Mouse (Mus musculus) inflammation-experienced regulatory T-cells (primary cell): ENCODE measurements around the gene BC030867. TPM values are rescaled to one million over a fixed set of nuclear protein-coding genes. Genes with fewer than 3 reads are reported as not detected.

Source experiments
- polyA plus RNA-seq, 2 experiments: library from polyadenylated mRNA; unstranded; fragments of 100-300 nt; shearing (Covaris generic); gene quantifications; one replicate each; pipeline ENCODE4 v1.2.1; 2017

BC030867 gene
- 1 to 10 TPM in 1 of 2 experiments, under 1 TPM in 1; 0.36 to 1.0 TPM for polyA plus RNA-seq

DNA sequence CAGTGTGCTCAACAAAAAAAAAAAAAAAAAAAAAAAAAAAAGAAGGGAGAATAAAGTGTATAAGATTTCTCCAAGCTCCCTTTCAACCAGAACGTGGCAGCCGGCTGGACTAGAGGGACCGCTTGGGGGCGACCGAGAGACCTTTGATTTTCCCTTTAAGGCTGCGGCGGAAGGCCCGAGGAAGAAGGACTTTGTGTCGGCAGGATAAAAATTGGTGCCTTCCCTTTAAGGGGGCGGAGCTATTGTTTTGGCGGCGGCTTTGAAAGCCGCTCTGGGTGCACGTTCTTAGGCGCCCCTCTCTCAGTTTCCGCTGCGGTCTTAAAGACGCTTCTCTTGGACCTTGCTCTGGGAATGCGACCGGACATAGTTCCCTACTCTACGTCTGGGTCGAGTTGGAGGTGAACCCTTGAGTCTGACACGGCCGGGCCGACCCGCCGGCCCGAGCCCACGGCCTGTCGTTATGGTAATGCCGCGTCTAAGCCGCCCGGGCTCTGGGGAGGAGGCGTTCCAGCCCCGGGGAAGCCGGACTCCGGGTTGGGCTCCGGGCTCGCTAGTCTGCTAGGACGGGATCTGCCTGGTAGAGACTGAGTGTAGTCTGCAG lies at the start of gene BC030867:
Gene BC030867 (plus strand): TSS at position 253 of the 601 bp plus-strand sequence.

DNA sequence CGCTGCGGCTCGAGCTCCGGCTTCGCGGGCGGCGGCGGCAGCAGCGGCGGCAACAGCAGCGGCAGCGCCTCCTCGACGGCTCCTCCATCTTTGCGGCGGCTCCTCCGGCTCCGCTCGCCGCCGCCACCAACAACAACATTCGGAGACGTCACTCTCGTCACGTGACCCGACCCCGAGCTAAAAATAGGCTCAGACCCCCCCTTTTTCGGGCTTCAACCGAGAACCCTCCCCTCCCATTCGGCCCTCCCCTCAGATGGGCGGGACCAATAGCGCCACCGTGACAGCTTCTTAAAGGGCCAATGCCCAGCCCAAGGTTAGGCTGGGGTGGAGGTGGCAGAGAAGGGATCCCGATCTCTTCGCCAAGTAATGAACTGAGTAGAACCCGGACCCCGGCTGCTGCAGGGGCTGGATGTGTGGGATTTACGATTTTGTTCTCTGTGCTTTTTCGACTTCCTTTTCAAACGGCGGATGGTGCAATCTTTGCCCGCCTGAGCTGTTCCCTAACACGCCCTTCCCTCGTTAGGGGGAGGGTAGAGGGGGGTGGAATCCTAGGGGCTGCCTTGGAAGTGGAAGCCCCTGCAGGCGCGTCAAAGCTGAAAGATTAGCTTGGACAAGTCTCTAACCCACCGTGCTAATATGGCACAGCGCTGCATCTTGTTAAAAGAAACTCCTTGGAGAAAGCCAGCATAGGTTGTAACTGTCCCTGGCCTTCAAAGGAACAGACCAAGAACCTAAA lies 18.5 kb upstream of the BC030867 start, which contains the start of gene Hdac5:
Gene Hdac5 (minus strand): TSS at position 161 of the 736 bp plus-strand sequence.

DNA sequence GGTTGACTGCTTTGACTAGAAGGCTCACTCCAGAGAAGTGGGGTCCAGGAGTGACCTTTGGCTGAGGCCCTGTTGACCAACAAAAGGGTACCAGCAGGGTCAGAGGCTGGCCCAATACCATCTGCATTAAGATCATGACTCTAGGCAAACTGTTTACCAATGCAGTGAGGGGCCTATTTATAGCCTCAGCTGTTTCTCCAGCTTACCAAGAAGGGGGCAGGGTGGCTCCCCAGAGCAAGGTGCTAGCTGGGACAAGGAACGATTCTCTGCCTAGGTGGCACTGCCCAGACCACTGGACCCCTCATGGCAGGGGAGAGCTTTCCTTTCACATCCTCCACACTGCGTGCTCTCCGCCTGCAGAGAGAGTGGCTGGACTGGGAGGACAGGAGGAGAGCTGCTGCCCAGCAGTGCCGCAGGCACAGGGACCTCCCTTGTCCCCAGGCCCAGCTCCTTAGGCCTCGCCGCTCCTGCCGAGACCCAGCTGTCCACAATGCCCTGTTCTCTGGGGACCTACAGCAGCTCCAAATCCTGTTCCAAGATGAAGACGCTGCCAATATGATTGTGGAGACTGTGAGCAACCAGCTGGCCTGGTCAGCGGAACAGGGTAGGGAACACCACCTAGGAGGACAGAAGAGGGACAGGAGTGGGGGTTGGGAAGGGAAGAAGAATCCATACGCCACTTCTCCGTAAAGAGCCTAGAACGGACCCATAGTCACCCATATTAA lies 20.0 kb downstream of the BC030867 start, which contains the start of gene Asb16:
Gene Asb16 (plus strand): TSS at position 224 of the 725 bp plus-strand sequence.

DNA sequence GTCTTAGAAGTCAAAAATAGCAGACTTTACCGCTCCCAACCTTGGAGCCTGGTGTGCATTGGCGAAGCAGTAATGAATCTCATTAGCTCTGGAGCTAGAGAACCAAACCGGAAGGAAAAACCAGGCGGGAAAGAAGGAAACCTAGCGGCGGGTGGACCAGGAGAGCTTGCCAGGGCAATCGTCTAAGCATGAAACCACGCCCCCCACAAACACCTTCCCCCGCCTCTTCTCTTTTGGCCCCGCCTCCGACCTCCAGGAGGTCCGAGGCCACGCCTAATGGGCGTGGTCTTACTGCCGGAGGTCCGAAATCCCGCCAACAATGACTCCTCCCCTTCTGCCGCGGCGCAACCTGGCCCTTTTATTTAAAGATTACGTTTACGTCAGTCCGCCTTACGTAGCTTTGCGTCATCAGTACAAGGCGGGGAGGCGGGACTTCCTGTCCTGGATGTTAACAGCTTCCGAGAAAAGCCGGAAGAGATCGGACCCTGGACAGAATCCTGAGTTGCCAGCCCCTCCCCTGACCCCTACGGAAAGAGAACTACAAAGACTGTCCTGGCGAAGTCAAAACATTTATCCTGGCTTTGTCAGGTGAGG lies 35.9 kb downstream of the BC030867 start, which contains the start of gene Tmub2:
Gene Tmub2 (plus strand): TSS at position 431 of the 594 bp plus-strand sequence.

DNA sequence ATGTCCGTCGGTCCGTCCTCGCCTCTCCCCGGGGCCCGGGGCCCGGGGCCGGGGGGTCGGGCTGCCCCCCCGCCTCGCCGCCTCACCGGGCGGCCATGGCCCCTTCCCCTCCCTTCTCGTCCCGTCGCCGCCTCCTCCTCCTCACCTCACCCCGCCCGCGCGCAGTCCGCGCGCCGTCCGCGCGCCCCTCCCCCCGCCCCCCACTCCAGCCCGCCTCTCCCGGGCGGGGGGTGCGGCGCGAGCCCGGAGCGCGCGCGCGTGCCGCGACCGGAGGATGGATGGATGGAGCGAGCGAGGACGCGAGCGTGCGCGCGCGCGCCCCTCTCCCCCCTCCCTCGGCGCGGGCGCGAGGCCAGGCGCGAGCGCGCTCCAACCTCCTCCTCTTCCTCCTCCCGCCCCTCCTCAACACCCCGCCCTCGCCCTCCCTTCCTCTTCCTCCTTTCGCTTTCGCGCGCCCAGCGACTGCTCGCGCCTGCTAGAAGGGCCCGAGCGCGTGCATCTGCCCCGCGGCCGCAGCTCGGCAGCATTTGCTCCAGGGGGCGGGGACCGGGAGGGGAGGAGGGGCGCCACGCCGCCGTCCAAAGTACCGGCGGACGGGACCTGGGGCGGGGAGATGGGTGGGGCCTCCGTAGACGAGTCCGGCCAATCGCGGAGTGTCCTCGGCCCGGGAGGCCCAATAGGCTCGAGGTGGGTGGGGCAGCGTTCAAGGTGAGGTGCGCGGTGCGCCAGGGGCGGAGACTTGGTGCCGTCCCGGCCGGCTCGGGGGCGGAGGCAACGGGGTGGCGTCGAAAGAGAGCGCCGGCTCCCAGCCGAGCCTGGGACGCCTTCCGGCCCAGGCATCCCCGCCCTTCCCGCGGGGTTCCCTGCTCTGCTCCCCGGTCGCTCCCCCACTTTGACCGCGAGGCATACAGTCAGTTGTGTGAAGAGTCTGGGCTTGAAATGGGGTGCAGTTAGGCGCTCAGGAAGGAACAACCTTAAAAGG lies 48.1 kb downstream of the BC030867 start, which contains the start of gene Atxn7l3:
Gene Atxn7l3 (minus strand): TSS at position 141 of the 982 bp plus-strand sequence.

Other genes starting within 250 kb of the BC030867 start
- gene Mpp3, start 220.4 kb upstream of the BC030867 start, polyA plus RNA-seq = under 1 TPM in 1 of 2 experiments, not detected in 1; 0.73 TPM
- gene Cd300lg, start 207.4 kb upstream of the BC030867 start, polyA plus RNA-seq = under 1 TPM in 1 of 2 experiments, not detected in 1; 0.93 TPM
- 1 to 10 TPM; 3.1 to 4.8 TPM for gene Mpp2, start 160.4 kb upstream of the BC030867 start, polyA plus RNA-seq
- not detected for gene Ppy, start 147.6 kb upstream of the BC030867 start, polyA plus RNA-seq
- gene Pyy, start 141.1 kb upstream of the BC030867 start, polyA plus RNA-seq = not detected
- under 1 TPM in 1 of 2 experiments, not detected in 1; 0.89 TPM for gene Nags, start 103.4 kb upstream of the BC030867 start, polyA plus RNA-seq
- gene Tmem101, start 92.5 kb upstream of the BC030867 start, polyA plus RNA-seq = 10 to 100 TPM in 1 of 2 experiments, 1 to 10 TPM in 1; 7.5 to 12.3 TPM
- gene Lsm12, start 63.6 kb upstream of the BC030867 start, polyA plus RNA-seq = 10 to 100 TPM; 47.6 to 52.8 TPM
- 10 to 100 TPM; 37.7 to 48.2 TPM for gene G6pc3, start 59.3 kb upstream of the BC030867 start, polyA plus RNA-seq
- 10 to 100 TPM; 21.2 to 52.7 TPM for gene Hdac5, start 18.7 kb upstream of the BC030867 start, polyA plus RNA-seq
- gene Asb16, start 19.9 kb downstream of the BC030867 start, polyA plus RNA-seq = not detected
- 10 to 100 TPM; 58.4 to 59.3 TPM for gene Tmub2, start 36.0 kb downstream of the BC030867 start, polyA plus RNA-seq
- 10 to 100 TPM; 14.7 to 17.3 TPM for gene Atxn7l3, start 47.7 kb downstream of the BC030867 start, polyA plus RNA-seq
- gene Ubtf, start 70.9 kb downstream of the BC030867 start, polyA plus RNA-seq = 100 to 1,000 TPM; 122 to 151 TPM
- under 1 TPM in 1 of 2 experiments, not detected in 1; 0.13 TPM for gene Slc4a1, start 117.3 kb downstream of the BC030867 start, polyA plus RNA-seq
- 10 to 100 TPM; 15.9 to 27.0 TPM for gene Rundc3a, start 144.5 kb downstream of the BC030867 start, polyA plus RNA-seq
- 10 to 100 TPM; 72.9 to 85.5 TPM for gene Slc25a39, start 159.1 kb downstream of the BC030867 start, polyA plus RNA-seq
- 10 to 100 TPM; 43.3 to 59.5 TPM for gene Grn, start 181.4 kb downstream of the BC030867 start, polyA plus RNA-seq
- gene Fam171a2, start 198.8 kb downstream of the BC030867 start, polyA plus RNA-seq = under 1 TPM; 0.70 to 0.88 TPM
- gene Itga2b, start 221.2 kb downstream of the BC030867 start, polyA plus RNA-seq = 1 to 10 TPM in 1 of 2 experiments, not detected in 1; 1.4 TPM